Mouse (Mus musculus) cerebellum, adult 2 months (tissue): ENCODE measurements around the gene Swap70.

Source experiments
- CTCF ChIP-seq: fragments of 200-500 bp; IDR thresholded peaks from 2 replicates; pipeline ENCODE4 v1.5.1; 2011; ENCODE audit warnings: low read depth, mild to moderate bottlenecking, control low read depth, low read length, moderate library complexity, borderline replicate concordance; ENCODE audit not compliant: insufficient read depth
- POLR2A ChIP-seq: fragments of 200-500 bp; IDR thresholded peaks from 2 replicates; pipeline ENCODE4 v1.6.1; 2011; ENCODE audit warnings: low read length, control low read depth, borderline replicate concordance; ENCODE audit not compliant: insufficient read depth

DNA sequence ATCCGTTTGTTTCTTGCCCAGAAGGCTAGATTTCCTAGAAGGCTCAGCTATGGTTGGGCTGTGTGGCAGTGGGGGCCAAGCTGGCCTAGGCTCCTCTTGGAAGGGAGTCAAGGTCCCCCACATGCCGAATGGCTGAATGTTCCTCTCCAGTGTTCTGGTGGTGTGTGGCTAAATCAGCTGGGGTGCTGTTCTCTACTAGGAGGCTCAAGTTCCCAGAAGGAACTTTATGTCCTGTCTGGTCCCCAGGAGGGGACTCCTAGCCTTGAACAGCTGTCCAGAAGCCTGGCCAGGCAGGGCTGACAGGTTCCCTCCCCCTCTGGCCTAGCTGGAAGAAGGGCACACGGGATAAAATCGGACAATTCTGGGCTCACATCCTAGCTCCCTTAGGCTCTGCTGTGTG lies 76.1 kb downstream of the Swap70 start:
- TF ChIP-seq POLR2A = no peak
- TF ChIP-seq CTCF = no peak
